Mouse (Mus musculus): ENCODE data around the gene Pyurf.
A peak's percentile ranks its signal among the peaks of the same experiment; 100 is the strongest.

The Pyurf gene

DNA sequence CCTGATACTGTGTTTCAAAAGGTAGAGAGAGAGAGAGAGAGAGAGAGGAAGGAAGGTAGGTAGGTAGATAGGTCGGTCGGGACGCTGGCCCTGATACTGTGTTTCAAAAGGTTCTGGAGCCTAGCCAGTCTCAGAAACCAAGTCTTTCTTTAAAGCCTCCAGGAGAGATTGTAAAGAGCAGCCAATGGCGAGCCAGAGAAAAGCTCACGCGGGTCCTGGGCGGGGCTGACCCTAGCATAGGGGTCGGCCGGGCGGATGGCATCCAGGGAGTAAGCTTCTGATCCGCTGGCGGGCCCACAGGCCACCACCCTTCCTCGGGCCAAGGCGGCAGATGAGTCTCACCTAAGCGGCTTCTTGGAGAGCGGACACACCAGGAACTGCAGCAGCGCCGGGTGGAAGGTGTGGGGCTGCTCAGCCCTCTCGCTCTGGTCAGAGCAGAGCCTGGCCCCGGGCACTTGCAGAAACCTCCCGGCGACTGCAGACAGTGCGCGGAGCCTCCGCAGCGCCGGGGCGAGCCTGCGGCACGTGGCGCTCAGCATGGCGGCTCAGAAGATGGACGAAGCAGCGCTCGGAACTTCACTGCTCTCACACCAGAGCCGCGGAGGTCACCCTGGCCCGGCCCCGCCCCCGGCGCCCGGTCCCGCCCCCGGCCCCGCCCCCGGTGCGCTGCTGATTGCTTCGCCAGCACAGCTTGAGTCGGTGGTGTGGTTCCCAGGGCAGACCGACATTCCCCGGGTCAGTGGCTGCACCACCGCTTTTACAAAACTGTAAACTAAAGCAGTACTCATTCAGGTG, at the start of gene Pyurf:
TSS of gene Pyurf (minus strand) at position 612 of the 795 bp plus-strand sequence.
- ATAC-seq (ENCODE audit: low TSS enrichment) = peak; percentile 96

DNA sequence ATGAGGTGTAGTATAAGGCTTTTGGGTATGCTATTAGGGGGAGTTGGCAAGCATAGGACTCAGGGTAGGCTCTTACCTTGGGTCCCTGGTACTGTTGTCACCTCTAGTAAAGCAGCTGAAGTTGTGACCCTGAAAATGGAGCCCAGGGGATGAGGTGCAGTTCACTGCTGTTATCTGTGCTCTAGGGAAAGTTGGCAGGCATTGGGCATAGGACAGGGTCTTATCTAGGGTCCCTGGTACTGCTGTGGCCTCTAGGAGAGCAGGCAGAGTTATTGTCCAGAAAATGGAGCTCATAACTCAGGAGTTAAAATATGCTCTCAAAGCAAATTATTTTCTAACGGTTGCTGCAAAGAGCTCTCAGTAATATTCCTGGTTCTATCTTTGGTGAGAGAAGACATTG, 29.5 kb upstream of the Pyurf start:
- ATAC-seq (ENCODE audit: low TSS enrichment) = no peak

DNA sequence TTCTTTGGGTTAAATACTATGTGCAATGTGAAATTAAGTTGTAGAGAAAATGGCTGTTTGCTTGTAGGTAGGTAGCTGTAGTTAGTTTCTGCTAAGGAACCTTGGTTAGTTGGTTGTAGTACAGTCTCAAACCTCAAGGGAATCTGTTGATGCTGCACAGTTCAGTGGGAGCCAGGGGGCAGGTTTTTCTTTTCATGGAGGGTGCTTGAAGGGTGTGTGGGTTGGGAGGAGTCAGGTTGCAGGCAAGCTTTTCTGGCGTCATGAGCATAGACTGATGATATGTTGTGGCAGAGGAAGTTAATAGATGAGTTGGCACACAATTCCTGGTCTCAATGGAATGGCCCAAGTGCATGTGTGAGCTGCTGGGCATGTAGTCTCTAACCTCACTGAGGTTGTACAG, 19.8 kb upstream of the Pyurf start:
- ATAC-seq (ENCODE audit: low TSS enrichment) = peak; percentile 24; the same call in 1 of the 2 replicates

DNA sequence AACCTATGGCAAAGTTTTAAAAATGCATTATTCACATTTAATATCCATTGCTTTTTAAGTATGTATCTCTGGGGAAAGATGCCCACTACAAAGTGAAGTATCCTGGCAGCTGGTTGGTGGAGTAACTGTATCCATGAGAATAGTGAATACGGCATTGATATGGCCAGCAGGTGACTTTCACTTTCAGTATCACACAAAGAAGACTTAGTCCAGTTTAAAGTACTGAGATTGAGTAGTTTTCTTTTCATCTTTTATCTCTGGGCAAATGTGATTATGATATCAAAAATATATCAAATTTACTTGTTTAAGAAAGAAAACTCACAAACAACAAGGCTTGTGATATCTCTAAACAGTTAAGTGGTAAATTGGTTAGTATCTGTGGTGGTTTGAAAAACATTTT, 14.8 kb upstream of the Pyurf start:
- no peak for ATAC-seq (ENCODE audit: low TSS enrichment)

DNA sequence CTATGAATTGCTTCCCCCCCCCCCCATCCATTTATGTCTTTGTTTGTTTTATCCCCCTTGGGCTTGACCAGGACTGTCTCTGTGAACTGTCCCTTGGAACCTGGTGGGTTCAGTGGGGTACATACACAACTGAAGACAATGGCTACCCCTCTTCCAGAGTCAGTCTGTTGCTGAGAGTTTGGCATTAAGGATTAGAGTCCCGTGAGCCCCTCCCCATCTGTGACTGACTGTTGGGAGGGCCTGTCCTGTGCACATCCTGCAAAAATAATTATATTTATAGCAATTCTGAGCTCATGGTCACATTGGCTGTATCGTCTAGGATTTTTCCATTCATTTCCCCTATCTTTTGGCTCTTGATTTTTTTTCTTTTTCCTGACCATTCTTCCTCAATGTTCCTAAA, 11.8 kb upstream of the Pyurf start:
- peak; percentile 22 for ATAC-seq (ENCODE audit: low TSS enrichment)

DNA sequence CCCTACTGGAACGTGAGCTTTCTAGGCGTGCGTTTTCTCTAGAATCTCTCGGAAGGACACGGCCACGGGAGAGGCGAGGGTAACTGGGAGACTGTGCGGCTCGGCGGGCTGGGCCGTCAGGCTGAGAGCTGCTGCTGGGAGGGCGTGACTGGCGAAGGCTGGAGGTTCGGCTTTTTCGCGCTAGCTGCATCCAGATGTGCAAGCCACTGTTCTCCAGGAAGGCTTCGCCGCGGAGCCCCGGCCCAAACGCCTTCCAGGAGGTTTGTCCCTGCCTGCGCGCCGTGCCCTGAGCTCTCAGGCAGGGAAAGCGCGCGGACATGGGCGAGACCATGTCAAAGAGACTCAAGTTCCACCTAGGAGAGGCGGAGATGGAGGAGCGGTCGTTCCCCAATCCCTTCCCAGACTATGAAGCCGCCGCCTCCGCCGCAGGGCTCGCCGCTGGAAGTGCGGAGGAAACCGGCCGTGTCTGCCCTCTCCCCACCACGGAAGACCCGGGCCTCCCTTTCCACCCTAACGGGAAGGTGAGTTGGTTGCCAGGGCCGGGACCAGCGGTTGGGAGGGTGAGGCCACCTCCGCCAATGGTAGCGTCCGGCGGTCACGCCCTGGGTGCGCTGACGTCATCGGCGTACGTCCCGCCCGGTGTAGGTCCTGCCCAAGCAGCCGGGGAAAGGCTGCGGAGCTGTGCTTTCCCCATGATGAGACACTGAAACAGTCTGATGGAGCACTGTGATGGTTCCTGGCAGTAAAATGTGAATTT, 11.0 kb upstream of the Pyurf start:
- ATAC-seq (ENCODE audit: low TSS enrichment) = peak; percentile 87

DNA sequence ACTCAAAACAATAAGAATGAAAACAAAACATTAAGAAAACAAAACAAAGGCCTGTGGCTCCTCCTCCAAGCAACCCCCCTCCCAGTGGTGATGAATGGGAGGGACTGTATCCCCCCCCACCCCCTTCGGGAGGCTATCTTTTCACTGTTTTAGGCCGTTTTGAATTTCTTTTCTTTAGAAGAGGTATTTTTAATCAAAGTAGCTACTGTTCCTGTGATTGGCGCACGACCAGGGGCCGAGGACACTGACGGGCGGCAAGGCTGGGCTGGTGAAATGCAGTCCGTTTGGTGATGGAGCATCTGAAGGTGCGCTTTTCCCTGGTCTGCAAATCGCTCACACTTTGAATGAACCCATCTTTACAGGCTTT, 10.5 kb upstream of the Pyurf start, which contains the start of gene Lancl2:
TSS of gene Lancl2 (plus strand) at position 165 of the 367 bp plus-strand sequence.
- ATAC-seq (ENCODE audit: low TSS enrichment) = peak; percentile 21

DNA sequence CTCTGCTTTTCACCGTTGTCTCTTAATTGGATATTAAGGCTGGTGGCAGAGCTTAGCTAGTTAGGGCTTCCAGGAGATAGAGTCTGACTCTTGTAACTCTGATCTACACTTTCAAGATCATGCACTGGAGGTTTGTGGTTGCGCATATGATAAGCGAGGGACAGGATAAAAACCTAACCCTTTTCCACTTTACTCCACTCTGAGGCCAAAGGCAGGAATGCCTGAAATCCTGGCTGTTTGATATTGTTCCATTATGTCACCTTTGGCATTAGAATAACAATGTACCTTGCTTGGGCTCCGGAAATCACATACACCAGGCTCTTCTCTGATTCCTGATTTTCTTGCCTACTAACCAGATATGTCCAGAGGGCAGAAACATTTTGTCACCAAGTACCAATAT, 9.8 kb upstream of the Pyurf start:
- no peak for ATAC-seq (ENCODE audit: low TSS enrichment)

DNA sequence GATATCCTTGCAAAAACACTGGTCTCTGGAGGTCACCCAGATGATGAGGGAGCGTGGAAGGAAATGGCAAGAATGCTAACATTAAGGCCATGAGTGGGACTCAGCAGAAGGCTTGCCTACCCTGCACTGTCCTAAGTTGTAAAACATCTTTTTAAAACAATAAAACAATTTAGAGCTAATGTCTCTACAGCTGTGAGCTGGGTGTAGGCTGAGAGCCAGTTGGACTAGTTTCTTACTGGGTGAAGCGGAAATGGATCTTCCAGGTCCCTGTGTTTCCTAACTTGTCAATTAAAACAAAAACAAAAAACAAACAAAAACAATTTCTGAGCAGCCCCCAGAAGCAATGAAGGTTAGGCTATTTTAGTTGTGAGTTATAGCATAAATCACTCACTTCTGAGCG, 1.2 kb upstream of the Pyurf start:
- ATAC-seq (ENCODE audit: low TSS enrichment) = no peak

DNA sequence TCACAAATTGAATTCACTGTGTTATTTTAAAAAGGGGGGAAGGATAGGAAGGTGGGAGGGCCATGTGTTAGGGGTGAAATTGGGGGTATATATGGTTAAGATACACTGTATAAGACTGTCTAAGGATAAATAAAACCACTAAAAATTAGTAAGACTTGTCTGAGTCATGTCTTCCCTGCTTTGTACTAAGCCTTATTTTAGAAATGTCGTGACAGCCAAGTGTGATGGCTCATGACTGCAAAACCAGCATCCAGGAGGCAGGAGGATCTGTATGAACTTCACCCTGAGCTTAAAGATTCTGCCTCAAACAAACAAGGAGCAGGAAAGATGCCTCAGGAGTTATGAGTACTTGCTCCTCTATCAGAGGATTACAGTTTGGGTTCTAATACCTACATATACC, 7.7 kb downstream of the Pyurf start:
- peak; percentile 98 for ATAC-seq (ENCODE audit: low TSS enrichment)

DNA sequence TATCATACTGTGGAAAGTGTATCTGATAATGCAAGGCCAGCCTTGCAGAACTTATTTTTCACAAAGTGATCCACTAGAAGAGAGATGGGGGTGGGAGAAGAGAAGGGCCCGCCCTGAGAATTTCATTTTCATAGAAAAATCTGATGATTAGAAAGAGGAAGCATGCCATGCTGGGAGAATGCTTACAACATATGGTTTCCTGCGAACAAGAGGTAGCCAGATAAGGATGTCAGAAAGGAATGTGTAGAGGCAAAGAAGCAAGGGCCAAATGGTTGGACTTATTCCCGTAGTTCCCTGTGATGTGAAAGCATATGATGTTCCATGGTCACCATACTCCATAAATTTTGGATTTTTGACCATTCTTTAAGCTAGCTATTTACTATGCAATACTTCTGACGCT, 30.6 kb downstream of the Pyurf start:
- ATAC-seq (ENCODE audit: low TSS enrichment) = no peak

DNA sequence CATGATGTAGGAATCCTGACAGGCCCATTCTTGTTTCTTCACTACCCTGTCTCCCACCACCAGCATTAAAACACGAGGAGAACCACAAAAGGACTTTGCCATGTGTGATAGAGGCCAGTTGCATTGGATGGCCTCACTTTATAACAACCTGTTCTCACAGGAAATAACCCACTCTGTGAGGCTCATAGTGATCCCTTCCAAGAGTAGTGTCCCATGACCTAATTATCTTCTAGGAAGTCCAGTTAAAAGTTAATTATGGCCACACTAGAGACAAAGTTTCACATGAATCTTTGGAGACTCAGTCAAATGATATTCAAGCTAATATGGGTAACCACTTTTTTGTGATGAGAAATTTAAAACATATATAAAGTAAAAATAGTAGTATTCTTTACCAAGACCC, 44.6 kb downstream of the Pyurf start:
- ATAC-seq (ENCODE audit: low TSS enrichment) = no peak

DNA sequence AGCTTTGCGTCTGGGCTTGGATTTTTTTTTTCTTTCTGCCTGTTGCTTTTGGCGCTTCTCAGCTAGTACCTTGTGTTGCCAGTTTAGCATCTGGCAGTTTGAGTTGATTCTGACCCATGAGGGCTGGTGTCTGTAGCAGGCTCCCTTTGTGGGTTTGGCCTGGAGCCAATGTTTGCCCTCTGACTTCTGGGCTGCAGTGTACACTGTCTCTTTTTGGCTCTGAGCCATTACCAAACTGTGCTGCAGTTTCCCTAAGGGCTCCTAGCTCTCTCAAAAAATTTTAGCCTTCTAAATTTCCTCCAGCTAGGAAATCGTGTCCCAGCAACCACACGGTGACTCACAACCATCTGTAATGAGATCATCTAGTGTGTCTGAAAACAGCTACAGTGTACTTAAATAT, 50.1 kb downstream of the Pyurf start:
- ATAC-seq (ENCODE audit: low TSS enrichment) = peak; percentile 76

DNA sequence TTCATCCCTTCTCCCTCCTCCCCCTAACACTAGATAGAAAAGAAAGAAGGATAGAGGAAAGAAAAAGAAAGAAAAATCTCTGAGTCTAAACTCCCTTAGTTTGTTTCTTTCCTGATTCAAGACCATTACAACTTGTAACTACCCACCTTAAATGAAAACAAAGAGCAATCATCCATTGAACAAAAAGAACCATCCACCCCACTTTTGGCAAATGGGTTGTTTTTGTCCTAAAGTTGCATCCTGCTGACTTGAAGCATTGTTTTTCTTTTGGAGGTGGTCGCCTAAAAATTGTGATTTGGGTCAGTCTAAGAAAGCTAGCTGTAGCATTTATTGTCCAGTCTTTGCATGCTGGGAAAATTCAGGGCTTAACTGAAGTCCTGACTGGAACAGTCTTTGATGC, 52.3 kb downstream of the Pyurf start:
- no peak for ATAC-seq (ENCODE audit: low TSS enrichment)

All from frontal cortex, adult (tissue).